Mouse (Mus musculus) midbrain, postnatal 0 days (tissue): Measurements from ENCODE around the gene Tlcd2. TPM values are rescaled to one million over a fixed set of nuclear protein-coding genes. Genes with fewer than 3 reads are reported as not detected.

ENCODE experiments used
- ATAC-seq: fragments of 200-750 bp; cut with Nextera tagmentation; 2 replicates; pipeline ENCODE4 v1.8.0; 2017; ENCODE audit warnings: moderate number of reproducible peaks, mild to moderate bottlenecking, moderate TSS enrichment, moderate library complexity; ENCODE audit not compliant: low FRiP score
- DNase-seq: peaks from one replicate; pipeline ENCODE4 v3.0.0-alpha.2; 2015; ENCODE audit warnings: low spot score
- H3K27ac ChIP-seq: fragments of 300-500 bp; sonication (generic); 2 replicates; pipeline ENCODE4 v1.5.1; 2014; ENCODE audit warnings: low read depth, mild to moderate bottlenecking, low read length, mixed read lengths
- H3K27me3 ChIP-seq: fragments of 300-500 bp; sonication (generic); 2 replicates; pipeline ENCODE4 v1.6.1; 2014; ENCODE audit warnings: low read length, control low read depth, mixed read lengths; ENCODE audit not compliant: insufficient read depth
- H3K36me3 ChIP-seq: fragments of 300-500 bp; sonication (generic); 2 replicates; pipeline ENCODE4 v1.6.1; 2014; ENCODE audit warnings: low read length, control low read depth, mixed read lengths; ENCODE audit not compliant: insufficient read depth
- H3K4me1 ChIP-seq: fragments of 300-500 bp; sonication (generic); 2 replicates; pipeline ENCODE4 v1.6.1; 2014; ENCODE audit warnings: mild to moderate bottlenecking, control low read depth, antibody characterized with exemption, low read length, mixed read lengths; ENCODE audit not compliant: insufficient read depth
- H3K4me2 ChIP-seq: fragments of 300-500 bp; sonication (generic); 2 replicates; pipeline ENCODE4 v1.6.1; 2014; ENCODE audit warnings: low read depth, mild to moderate bottlenecking, low read length, mixed read lengths; ENCODE audit not compliant: poor library complexity, severe bottlenecking
- H3K4me3 ChIP-seq: fragments of 300-500 bp; sonication (generic); 2 replicates; pipeline ENCODE4 v1.5.1; 2014; ENCODE audit warnings: low read depth, mild to moderate bottlenecking, low read length, moderate library complexity
- H3K9ac ChIP-seq: fragments of 300-500 bp; sonication (generic); replicated peaks from 2 replicates; pipeline ENCODE4 v1.6.1; 2014; ENCODE audit warnings: mild to moderate bottlenecking, low read length, moderate library complexity, mixed read lengths; ENCODE audit not compliant: poor library complexity, severe bottlenecking
- H3K9me3 ChIP-seq: fragments of 300-500 bp; sonication (generic); 2 replicates; pipeline ENCODE4 v1.6.1; 2016; ENCODE audit warnings: low read length, control low read depth
- CTCF ChIP-seq: IDR thresholded peaks from 2 replicates; pipeline ENCODE4 v1.5.1; 2016; ENCODE audit warnings: antibody characterized with exemption, mild to moderate bottlenecking
- WGBS: fragments of 180-500 bp; shearing (Covaris S2); extraction: QIAGEN DNeasy Blood & Tissue Kit; methylation state at CpG from one replicate; pipeline ENCODE4 v1.1.7; 2014; 5-methylcytosine and 5-hydroxymethylcytosine counted together
- polyA plus RNA-seq: library from polyadenylated mRNA; unstranded; fragments of >200 nt; fragmentation: Nextera tagmentation; extraction: Ambion mirVana; gene quantifications from 2 replicates; pipeline ENCODE4 v1.2.1, GENCODE M21; 2015
- total RNA-seq: library from RNA; depleted of rRNA; stranded (reverse); fragments of >200 nt; gene quantifications from 2 replicates; pipeline ENCODE4 v1.2.3, GENCODE M21; 2014

Gene Tlcd2
- total and polyA plus RNA-seq, 2 experiments from 2014 or later: 0.66 to 1.9 TPM

DNA sequence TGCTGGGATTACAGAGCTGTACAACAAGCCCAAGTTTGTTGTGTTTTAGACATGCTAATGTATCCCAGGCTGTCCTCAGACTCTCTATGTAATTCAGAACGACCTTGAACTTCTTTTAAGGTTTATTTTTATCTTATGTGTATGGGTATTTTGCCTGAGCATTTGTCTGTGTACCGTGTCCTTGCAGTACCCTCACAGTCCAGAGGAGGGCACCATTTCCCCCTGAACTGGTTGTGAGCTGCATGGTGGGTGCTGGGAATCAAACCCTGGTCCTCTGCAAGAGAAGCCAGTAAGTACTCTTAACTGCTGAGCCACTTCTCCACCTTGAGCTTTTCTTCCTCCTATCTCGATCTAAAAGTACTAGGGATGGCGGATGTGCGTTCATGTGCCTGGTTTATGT is 27.4 kb upstream of the Tlcd2 start:
- Histone ChIP-seq H3K4me3 (no peak overlapping the region), H3K36me3 (no peaks in the 10 kb centered on the region), H3K4me2 (no peak overlapping the region), H3K27me3 (no peaks in the 10 kb centered on the region), H3K9me3 (no peaks in the 10 kb centered on the region), H3K9ac (no peak overlapping the region), H3K27ac (no peak overlapping the region), H3K4me1 (no peaks in the 10 kb centered on the region)
- no peak; the same call in 1 of the 2 replicates for TF ChIP-seq CTCF
- no peak for DNase-seq
- 89% methylated on average over 5 of the region's 5 CpGs for WGBS
- no peak for ATAC-seq

DNA sequence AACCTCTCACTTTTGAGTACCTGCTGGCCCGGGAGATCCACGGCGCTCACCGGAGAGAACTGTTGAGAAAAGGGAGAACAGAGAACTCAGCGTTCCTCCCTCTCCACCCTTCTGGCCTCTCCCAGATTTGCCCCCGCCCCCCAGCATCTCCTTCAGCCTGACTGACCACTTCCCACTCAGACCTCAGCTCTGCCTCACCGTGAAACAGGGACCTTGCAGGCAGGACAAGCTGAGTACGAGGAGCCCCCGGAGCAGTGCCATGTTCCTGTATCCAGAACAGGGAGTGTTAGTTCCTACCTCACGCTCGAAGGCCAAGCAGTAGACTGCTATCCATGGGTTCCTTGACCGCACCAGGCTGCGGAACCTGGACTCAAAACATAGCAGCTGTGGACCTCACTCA is 23.3 kb upstream of the Tlcd2 start:
- Histone ChIP-seq H3K4me1 (no peaks in the 10 kb centered on the region), H3K27me3 (no peaks in the 10 kb centered on the region), H3K9ac (no peak overlapping the region), H3K27ac (no peak overlapping the region), H3K4me2 (no peak overlapping the region), H3K36me3 (peaks cover 14% of the 10 kb centered on the region), H3K9me3 (no peaks in the 10 kb centered on the region), H3K4me3 (no peak overlapping the region)
- TF ChIP-seq CTCF: no peak
- whole genome bisulfite sequencing: 87% methylated on average over 13 of the region's 13 CpGs
- ATAC-seq (no peak), DNase-seq (no peak)

DNA sequence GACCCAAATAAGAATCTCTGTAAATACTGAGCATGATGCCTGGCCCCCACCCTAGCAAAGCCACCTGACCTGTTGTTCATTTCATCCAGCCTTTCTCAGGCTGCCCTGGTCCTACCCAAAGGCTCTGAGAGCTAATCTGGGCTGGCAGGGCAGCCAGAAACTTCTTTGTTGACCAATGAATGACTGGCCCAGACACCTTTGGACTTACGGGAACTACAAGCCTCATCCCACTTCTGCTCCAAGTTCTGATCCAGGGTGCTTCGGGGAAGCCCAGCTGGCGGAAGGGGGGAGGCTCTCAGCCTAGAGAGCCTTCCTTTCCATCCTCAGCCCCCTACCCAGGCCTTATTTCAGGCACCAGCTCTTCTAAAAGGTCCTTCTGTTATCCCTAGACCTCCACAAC is 22.7 kb upstream of the Tlcd2 start:
- peaks cover 21% of the 10 kb centered on the region for H3K36me3 ChIP-seq
- no peak for TF ChIP-seq CTCF
- H3K27me3 ChIP-seq: no peaks in the 10 kb centered on the region
- ATAC-seq: no peak
- H3K27ac ChIP-seq: no peak overlapping the region
- H3K4me2 ChIP-seq: no peak overlapping the region
- no peak for DNase-seq
- H3K4me1 ChIP-seq: no peaks in the 10 kb centered on the region
- no peak overlapping the region for H3K4me3 ChIP-seq
- H3K9me3 ChIP-seq: no peaks in the 10 kb centered on the region
- WGBS: 88% methylated on average over 3 of the region's 3 CpGs
- H3K9ac ChIP-seq: no peak overlapping the region

DNA sequence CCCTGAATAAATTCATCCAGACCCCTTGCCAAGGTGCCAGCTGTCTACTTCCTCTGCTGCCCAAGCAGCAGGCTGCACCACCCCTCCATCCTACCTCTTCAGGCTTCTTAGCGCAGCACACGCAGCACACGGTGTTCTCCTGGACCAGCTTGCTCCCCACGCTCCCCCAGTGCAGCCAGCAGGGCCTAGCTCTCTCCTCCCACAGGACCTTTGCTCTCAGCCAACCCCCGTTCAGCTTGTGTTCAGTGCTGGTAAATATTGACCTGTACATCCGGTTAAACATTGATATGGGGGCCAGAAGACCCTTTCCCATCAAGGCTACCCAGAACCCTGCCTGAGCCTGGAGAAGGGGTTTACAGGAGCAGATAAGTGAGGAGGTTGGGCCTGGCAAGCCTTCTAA is 22.2 kb upstream of the Tlcd2 start, which contains the start of gene Serpinf2:
Gene Serpinf2 (minus strand): TSS at position 229 of the 400 bp plus-strand sequence.
- H3K27ac ChIP-seq: no peak within 1 kb of the TSS
- H3K4me1 ChIP-seq: no peaks in the 10 kb centered on the region
- 89% methylated on average over 6 of the region's 6 CpGs for WGBS
- H3K4me2 ChIP-seq: no peak within 1 kb of the TSS
- no peak for ATAC-seq
- DNase-seq: no peak
- H3K27me3 ChIP-seq: no peaks in the 10 kb centered on the region
- no peaks in the 10 kb centered on the region for H3K9me3 ChIP-seq
- H3K4me3 ChIP-seq: no peak within 1 kb of the TSS
- peaks cover 26% of the 10 kb centered on the region for H3K36me3 ChIP-seq
- TF ChIP-seq CTCF: no peak
- H3K9ac ChIP-seq: no peak within 1 kb of the TSS

DNA sequence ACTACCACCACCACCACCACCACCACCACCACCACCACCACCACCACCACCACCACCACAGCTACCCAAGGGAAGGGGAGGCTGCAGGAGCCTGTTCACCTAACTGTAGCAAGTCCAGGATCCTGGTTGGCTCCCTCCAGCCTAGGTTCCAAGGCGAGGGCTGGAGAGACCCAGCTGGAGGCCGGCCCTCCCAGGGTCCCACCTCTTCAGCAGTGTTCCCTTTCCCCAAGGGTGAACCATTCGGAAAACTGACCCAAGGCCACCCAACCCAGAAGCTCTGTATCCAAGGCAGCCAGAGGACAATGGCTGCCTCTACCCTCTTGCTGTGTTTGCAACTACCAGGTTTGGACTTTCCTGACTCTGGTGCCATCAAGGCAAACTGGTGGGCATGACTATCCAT is 21.6 kb upstream of the Tlcd2 start:
- Histone ChIP-seq H3K4me2 (no peak overlapping the region), H3K27ac (no peak overlapping the region), H3K9ac (no peak overlapping the region), H3K36me3 (peaks cover 30% of the 10 kb centered on the region), H3K4me3 (no peak overlapping the region), H3K9me3 (no peaks in the 10 kb centered on the region), H3K27me3 (no peaks in the 10 kb centered on the region), H3K4me1 (no peaks in the 10 kb centered on the region)
- WGBS: 95% methylated on average over 3 of the region's 3 CpGs
- no peak for TF ChIP-seq CTCF
- ATAC-seq (no peak), DNase-seq (no peak)

DNA sequence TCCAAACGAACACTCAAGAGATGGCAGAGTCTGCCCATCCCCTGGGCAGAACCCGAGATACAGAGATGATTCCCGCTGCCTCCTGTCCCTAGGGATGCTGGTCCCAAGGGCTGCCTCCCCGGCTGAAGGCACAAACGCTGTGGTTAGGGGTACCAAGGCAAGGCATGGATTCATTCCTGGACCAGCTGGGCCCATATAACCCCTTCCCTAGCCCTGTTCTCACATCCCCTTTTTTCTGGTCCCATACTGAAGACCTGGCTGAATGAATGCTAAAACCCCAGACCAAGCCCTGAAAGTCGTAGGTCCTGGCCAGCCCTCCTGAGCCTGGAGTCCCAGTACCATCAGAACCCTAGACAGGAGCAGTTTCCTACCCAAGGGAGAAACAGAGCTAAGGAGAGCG is 20.5 kb upstream of the Tlcd2 start:
- Histone ChIP-seq H3K36me3 (peaks cover 35% of the 10 kb centered on the region), H3K27ac (no peak overlapping the region), H3K9ac (no peak overlapping the region), H3K9me3 (no peaks in the 10 kb centered on the region), H3K4me2 (no peak overlapping the region), H3K27me3 (no peaks in the 10 kb centered on the region), H3K4me3 (no peak overlapping the region), H3K4me1 (no peaks in the 10 kb centered on the region)
- ATAC-seq (no peak), DNase-seq (no peak)
- 86% methylated on average over 7 of the region's 7 CpGs for WGBS
- TF ChIP-seq CTCF: no peak
